Comparison of ENCODE assay signal across 23 mouse cellular contexts in the genomic region with DNA sequence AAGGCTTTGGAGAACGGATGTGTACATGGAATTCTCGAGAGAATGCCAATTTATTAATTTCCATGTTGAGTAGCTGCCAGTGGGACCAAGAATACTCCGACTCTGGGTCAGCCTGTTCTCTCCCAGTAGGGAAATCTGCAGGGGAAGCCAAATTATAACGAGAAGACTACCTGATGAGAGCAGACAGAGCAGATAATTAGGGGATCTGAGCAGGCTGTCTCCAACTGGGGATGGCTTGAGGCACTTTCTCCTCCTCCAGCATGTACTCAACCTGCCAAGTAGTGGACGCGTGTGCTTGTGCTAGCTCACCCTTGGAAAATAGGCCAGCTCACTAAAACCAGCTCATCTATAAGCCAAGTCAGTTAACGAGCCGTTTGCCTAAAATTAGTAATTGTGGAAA.
DNase-seq lines count a peak whose midpoint lies in the region; ATAC-seq and TF ChIP-seq lines count a peak whose summit lies in the region.
"Had no signal": no experiment of that assay in that cellular context is flagged by ENCODE, and none has a peak within 500 bp of the region (broad histone marks: within the 10 kb centered on the region; RNA-seq: fewer than 3 reads in every experiment).

No protein-coding gene starts in this region.

- peak; percentile 93 for ATAC-seq in cerebellum, adult (ENCODE audit: insufficient number of reproducible peaks, low FRiP score, low TSS enrichment)
- ATAC-seq: activated CD4-positive, CD25-positive, alpha-beta regulatory T cell, adult 4 months; hindbrain, postnatal 0 days had no signal

- DNase-seq in cerebellum, postnatal 4 days (ENCODE audit: low spot score in 2 of 2) = no peak
- DNase-seq in retina, postnatal 1 day = peak; percentile 43
- no peak for DNase-seq in retina, embryonic 14.5 days (ENCODE audit: low spot score)
- peak; percentile 76 for DNase-seq in cerebellum, adult 9-11 months
- no peak for DNase-seq in layer of hippocampus, adult 9-10 months (ENCODE audit: low spot score)
- DNase-seq in right cerebral cortex, postnatal 10 days (ENCODE audit: low spot score in 2 of 2) = no peak
- no peak for DNase-seq in heart, adult 2 months
- DNase-seq: adrenal gland, postnatal 14 days; embryo, embryonic 11 days; gastrocnemius, postnatal 10 days; heart, adult 18-20 months; kidney, adult 18-20 months; right cerebral cortex, postnatal 4 days; thymus, postnatal 25 days had no signal

- no peak for TF ChIP-seq CTCF in heart, adult 2 months (IDR thresholded peaks at IDR 0.05)

- H3K27ac ChIP-seq in heart, adult 2 months = no peak overlapping the region
- H3K27ac ChIP-seq: heart, embryonic 15.5 days; hindbrain, embryonic 10.5 days; hindbrain, postnatal 0 days; kidney, postnatal 0 days; liver, embryonic 14.5 days; lung, embryonic 15.5 days; midbrain, embryonic 12.5 days had no signal

- intact Hi-C loops in heart, adult 2 months (cut with DNase I) = loop anchor here (2.0 kb wide), 1 partner anchor 115 kb away; no protein-coding TSS in a partner anchor

- H3K4me1 ChIP-seq in heart, adult 2 months (ENCODE audit: control insufficient read depth, insufficient read depth, low read length) = peaks cover 4% of the 10 kb centered on the region
- H3K4me1 ChIP-seq: hindbrain, embryonic 10.5 days; lung, embryonic 15.5 days; midbrain, embryonic 12.5 days had no signal

- TF ChIP-seq POLR2A in heart, adult 2 months (IDR thresholded peaks at IDR 0.05; ENCODE audit: insufficient read depth, low read depth, low read length) = no peak

- no peaks in the 10 kb centered on the region for H3K27me3 ChIP-seq in heart, adult 2 months (ENCODE audit: control insufficient read depth, insufficient read depth, low read length)
- H3K27me3 ChIP-seq: heart, embryonic 15.5 days; lung, embryonic 15.5 days; midbrain, embryonic 12.5 days had no signal

- no peak for TF ChIP-seq EP300 in heart, adult 2 months (IDR thresholded peaks at IDR 0.05; ENCODE audit: insufficient read depth, low read depth, low read length)

- WGBS in heart, adult 2 months = 67% methylated on average over 8 of the region's 8 CpGs

- H3K36me3 ChIP-seq in heart, adult 2 months (ENCODE audit: control insufficient read depth, insufficient read depth, low read length) = peaks cover under 1% of the 10 kb centered on the region; the same call in 1 of the 2 replicates
- H3K36me3 ChIP-seq: heart, embryonic 15.5 days; hindbrain, embryonic 10.5 days; lung, embryonic 15.5 days; midbrain, embryonic 12.5 days had no signal

- no peaks in the 10 kb centered on the region for H3K79me2 ChIP-seq in heart, adult 2 months (replicated peaks; ENCODE audit: control insufficient read depth, insufficient read depth, low read length)

- H3K4me3 ChIP-seq in heart, adult 2 months = no peak overlapping the region
- H3K4me3 ChIP-seq: heart, embryonic 15.5 days; hindbrain, embryonic 10.5 days; lung, embryonic 15.5 days; midbrain, embryonic 12.5 days had no signal

- H3K9ac ChIP-seq in heart, adult 2 months (ENCODE audit: low read depth, low read length) = no peak overlapping the region
- H3K9ac ChIP-seq: heart, embryonic 15.5 days; liver, embryonic 14.5 days; lung, embryonic 15.5 days; midbrain, embryonic 12.5 days had no signal

Comparison
In these comparisons a context has a peak if more than half of its experiments do, and no peak if none do; other contexts are left out.
1. DNase-seq: peak in retina, postnatal 1 day (single experiment) and cerebellum, adult 9-11 months (single experiment); none in cerebellum, postnatal 4 days (0 of 2), retina, embryonic 14.5 days (single experiment), layer of hippocampus, adult 9-10 months (single experiment), right cerebral cortex, postnatal 10 days (0 of 2) and heart, adult 2 months (0 of 2).